Mouse (Mus musculus) G1E (cell line): Measurements from ENCODE around the gene Cdh12. TPM values are rescaled to one million over a fixed set of nuclear protein-coding genes. Genes with fewer than 3 reads are reported as not detected.
"Not testable (repeated sequence)": the region's sequence is repeated elsewhere in the genome, so short reads cannot be mapped to it uniquely, and the experiment has no call there.

ENCODE experiments used
- ATAC-seq: 2 replicates; pipeline ENCODE4 v1.8.0; 2016; ENCODE audit warnings: mild to moderate bottlenecking; ENCODE audit not compliant: insufficient number of reproducible peaks, poor library complexity, low FRiP score, severe bottlenecking; ENCODE audit errors: extremely low read depth
- DNase-seq: peaks from one replicate; pipeline ENCODE4 v3.0.0; 2012; ENCODE audit warnings: low spot score
- H3K27me3 ChIP-seq: 2 replicates; pipeline ENCODE4 v1.6.1; 2012; ENCODE audit warnings: mild to moderate bottlenecking, low read length, inconsistent platforms; ENCODE audit not compliant: insufficient read depth
- H3K36me3 ChIP-seq: replicated peaks from 2 replicates; pipeline ENCODE3; 2012; ENCODE audit warnings: mild to moderate bottlenecking, inconsistent platforms
- H3K4me1 ChIP-seq: 2 replicates; pipeline ENCODE4 v1.6.1; 2012; ENCODE audit warnings: low read depth, low read length, inconsistent platforms, mixed read lengths; ENCODE audit not compliant: insufficient read depth
- H3K4me3 ChIP-seq: 2 replicates; pipeline ENCODE4 v1.5.1; 2012; ENCODE audit warnings: low read depth, mild to moderate bottlenecking, inconsistent platforms, low read length, moderate library complexity, mixed read lengths
- H3K9me3 ChIP-seq: replicated peaks from 2 replicates; pipeline ENCODE4 v1.6.1; 2012; ENCODE audit warnings: inconsistent platforms
- CTCF ChIP-seq: IDR thresholded peaks from 2 replicates; pipeline ENCODE4 v1.5.1; 2012; ENCODE audit warnings: low read depth, low read length, inconsistent platforms, mixed read lengths
- GATA1 ChIP-seq: IDR thresholded peaks from 2 replicates; pipeline ENCODE4 v1.6.1; 2012; ENCODE audit warnings: borderline replicate concordance, low read length, inconsistent platforms, mixed read lengths
- GATA2 ChIP-seq: IDR thresholded peaks from 2 replicates; pipeline ENCODE4 v1.6.1; 2012; ENCODE audit warnings: low read depth, low read length, inconsistent platforms, borderline replicate concordance
- POLR2AphosphoS5 ChIP-seq: IDR thresholded peaks from 2 replicates; pipeline ENCODE4 v1.6.1; 2012; ENCODE audit warnings: low read depth, low read length, inconsistent platforms; ENCODE audit not compliant: insufficient replicate concordance
- TAL1 ChIP-seq: conservative IDR thresholded peaks from 2 replicates; pipeline ENCODE4 v1.6.1; 2012; ENCODE audit warnings: low read depth, low read length, inconsistent platforms, mixed read lengths
- polyA plus RNA-seq: library from polyadenylated mRNA; stranded (reverse); fragments of >175 nt; gene quantifications from 2 replicates; pipeline ENCODE4 v1.2.3, GENCODE M21; 2012
- total RNA-seq, 2 experiments: library from RNA; stranded (forward) in 1 of 2; stranded (reverse) in 1 of 2; fragments of 200-1000 nt in 1 of 2; fragments of >200 nt in 1 of 2; fragmentation: Nextera tagmentation in 1 of 2; gene quantifications; 2 replicates each; pipeline ENCODE4 v1.2.3; 2014 to 2017

The Cdh12 gene
- total and polyA plus RNA-seq, 3 experiments: 0.11 TPM; not detected in 2

GRCm38 (mm10) chr15:20634593-20634992 lies 185.5 kb downstream of the Cdh12 start:
- Histone ChIP-seq H3K9me3 (no peaks in the 10 kb centered on the region), H3K36me3 (no peaks in the 10 kb centered on the region), H3K4me3 (no peak overlapping the region), H3K27me3 (no peaks in the 10 kb centered on the region), H3K4me1 (no peaks in the 10 kb centered on the region)
- DNase-seq (no peak), ATAC-seq (no peak)
- TF ChIP-seq GATA1 (no peak), POLR2AphosphoS5 (no peak), CTCF (no peak), TAL1 (no peak), GATA2 (no peak)

- no peaks in the 10 kb centered on the region for H3K36me3 ChIP-seq
- TF ChIP-seq GATA2: no peak
- TF ChIP-seq POLR2AphosphoS5: no peak
- no peak for TF ChIP-seq TAL1
- no peak for TF ChIP-seq CTCF
- TF ChIP-seq GATA1: no peak
- DNase-seq: no peak
- H3K27me3 ChIP-seq: no peaks in the 10 kb centered on the region
- H3K4me1 ChIP-seq: no peaks in the 10 kb centered on the region
- no peak for ATAC-seq
- H3K9me3 ChIP-seq: no peaks in the 10 kb centered on the region
- no peak overlapping the region for H3K4me3 ChIP-seq
Observed at GRCm38 (mm10) chr15:20639155-20639554, 190.1 kb downstream of the Cdh12 start.

- no peaks in the 10 kb centered on the region for H3K4me1 ChIP-seq
- H3K36me3 ChIP-seq: no peaks in the 10 kb centered on the region
- TF ChIP-seq GATA2 (no peak), GATA1 (no peak), CTCF (no peak), TAL1 (no peak), POLR2AphosphoS5 (no peak)
- H3K9me3 ChIP-seq: no peaks in the 10 kb centered on the region
- H3K4me3 ChIP-seq: no peak overlapping the region
- no peaks in the 10 kb centered on the region for H3K27me3 ChIP-seq
- ATAC-seq (no peak), DNase-seq (no peak)
Observed at GRCm38 (mm10) chr15:20642905-20643414, 193.9 kb downstream of the Cdh12 start.

- TF ChIP-seq CTCF (no peak), GATA2 (no peak), POLR2AphosphoS5 (no peak), GATA1 (no peak), TAL1 (no peak)
- ATAC-seq: no peak
- Histone ChIP-seq H3K9me3 (no peaks in the 10 kb centered on the region), H3K27me3 (no peaks in the 10 kb centered on the region), H3K4me3 (no peak overlapping the region), H3K4me1 (no peaks in the 10 kb centered on the region), H3K36me3 (no peaks in the 10 kb centered on the region)
- no peak for DNase-seq
Observed at GRCm38 (mm10) chr15:20660221-20660620, 211.2 kb downstream of the Cdh12 start.

GRCm38 (mm10) chr15:20666650-20667049 lies 217.6 kb downstream of the Cdh12 start, which contains the start of gene Acot10:
Gene Acot10, minus strand, starts transcription at chr15:20666750.
- H3K36me3 ChIP-seq: no peaks in the 10 kb centered on the region
- DNase-seq: no peak
- no peak for ATAC-seq
- H3K4me3 ChIP-seq: no peak within 1 kb of the TSS
- TF ChIP-seq GATA2 (no peak), CTCF (no peak), POLR2AphosphoS5 (no peak), TAL1 (no peak), GATA1 (no peak)
- no peaks in the 10 kb centered on the region for H3K27me3 ChIP-seq
- no peaks in the 10 kb centered on the region for H3K4me1 ChIP-seq
- H3K9me3 ChIP-seq: no peaks in the 10 kb centered on the region

GRCm38 (mm10) chr15:20667350-20667749 lies 218.3 kb downstream of the Cdh12 start:
- Histone ChIP-seq H3K4me1 (no peaks in the 10 kb centered on the region), H3K36me3 (no peaks in the 10 kb centered on the region), H3K27me3 (no peaks in the 10 kb centered on the region), H3K9me3 (no peaks in the 10 kb centered on the region), H3K4me3 (no peak overlapping the region)
- TF ChIP-seq POLR2AphosphoS5 (no peak), GATA2 (no peak)
- ATAC-seq: no peak
- DNase-seq: no peak

- ATAC-seq (no peak), DNase-seq (no peak)
- no peaks in the 10 kb centered on the region for H3K9me3 ChIP-seq
- no peaks in the 10 kb centered on the region for H3K36me3 ChIP-seq
- no peak overlapping the region for H3K4me3 ChIP-seq
- no peak for TF ChIP-seq CTCF
- TF ChIP-seq GATA1: no peak
- H3K4me1 ChIP-seq: no peaks in the 10 kb centered on the region
- no peaks in the 10 kb centered on the region for H3K27me3 ChIP-seq
Observed at GRCm38 (mm10) chr15:20667989-20668388, 218.9 kb downstream of the Cdh12 start.

GRCm38 (mm10) chr15:20669507-20669906 lies 220.4 kb downstream of the Cdh12 start:
- DNase-seq, H3K9me3 ChIP-seq, ATAC-seq: not testable (repeated sequence)

More at GRCm38 (mm10) chr15:20669507-20669906, 220.4 kb downstream of the Cdh12 start:
- not testable (repeated sequence) for H3K4me3 ChIP-seq, H3K36me3 ChIP-seq, H3K27me3 ChIP-seq, H3K4me1 ChIP-seq
